Mouse (Mus musculus): ENCODE data around the gene Pou2f2.
A peak's percentile ranks its signal among the peaks of the same experiment; 100 is the strongest.
"Not testable (repeated sequence)": the region's sequence is repeated elsewhere in the genome, so short reads cannot be mapped to it uniquely, and the experiment has no call there.

Pou2f2 gene

GRCm38 (mm10) chr7:25063346-25063745 is 116.2 kb downstream of the Pou2f2 start:
- no peak for DNase-seq (ENCODE audit: low spot score)

GRCm38 (mm10) chr7:25058836-25059235 is 120.7 kb downstream of the Pou2f2 start:
- no peak for DNase-seq (ENCODE audit: low spot score)

- no peak for DNase-seq (ENCODE audit: low spot score)
Measured at GRCm38 (mm10) chr7:25058394-25058793, 121.1 kb downstream of the Pou2f2 start.

- DNase-seq (ENCODE audit: low spot score) = no peak
Measured at GRCm38 (mm10) chr7:25057888-25058287, 121.6 kb downstream of the Pou2f2 start.

- DNase-seq (ENCODE audit: low spot score) = no peak
Measured at GRCm38 (mm10) chr7:25056951-25057350, 122.6 kb downstream of the Pou2f2 start.

GRCm38 (mm10) chr7:25052587-25052986 is 126.9 kb downstream of the Pou2f2 start:
- DNase-seq (ENCODE audit: low spot score) = no peak

- DNase-seq (ENCODE audit: low spot score) = no peak
Measured at GRCm38 (mm10) chr7:25049295-25049930, 130.1 kb downstream of the Pou2f2 start.

- peak; percentile 72 for DNase-seq (ENCODE audit: low spot score)
Measured at GRCm38 (mm10) chr7:25047363-25047762, 132.2 kb downstream of the Pou2f2 start.

- not testable (repeated sequence) for DNase-seq (ENCODE audit: low spot score)
Measured at GRCm38 (mm10) chr7:25044599-25044998, 134.9 kb downstream of the Pou2f2 start.

GRCm38 (mm10) chr7:25041921-25042320 is 137.6 kb downstream of the Pou2f2 start:
- no peak for DNase-seq (ENCODE audit: low spot score)
